Mouse (Mus musculus) CD8-positive naive resting alpha-beta T cell, adult 57 days (primary cell): ENCODE data around the gene Ms4a4d. TPM values are rescaled to one million over a fixed set of nuclear protein-coding genes. Genes with fewer than 3 reads are reported as not detected.

Source experiments
- total RNA-seq: library from RNA; stranded (reverse); gene quantifications from one replicate; pipeline ENCODE4 v1.2.4, GENCODE M21; 2023

Gene Ms4a4d
- total RNA-seq, result not detected

GRCm38 (mm10) chr19:11536593-11536992 is at the start of gene Ms4a4d:
Gene Ms4a4d (plus strand): TSS chr19:11536801.

GRCm38 (mm10) chr19:11516246-11516645 is 20.4 kb upstream of the Ms4a4d start, which contains the start of gene Ms4a6b:
Gene Ms4a6b (plus strand): TSS chr19:11516512.

GRCm38 (mm10) chr19:11604603-11605002 is 68.0 kb downstream of the Ms4a4d start, which contains the start of gene Ms4a6d:
Gene Ms4a6d (minus strand): TSS chr19:11604849.

Other genes starting within 250 kb of the Ms4a4d start
- not detected for gene Ms4a14, start 222.3 kb upstream of the Ms4a4d start, total RNA-seq
- gene Ms4a7, start 200.7 kb upstream of the Ms4a4d start, total RNA-seq, result 0.61 TPM
- 1.5 TPM for gene Ms4a4a, start 161.3 kb upstream of the Ms4a4d start, total RNA-seq
- 53.2 TPM for gene Ms4a4c, start 132.0 kb upstream of the Ms4a4d start, total RNA-seq
- gene Ms4a4b, start 93.2 kb upstream of the Ms4a4d start, total RNA-seq, result 937 TPM
- 33.8 TPM for gene Ms4a6c, start 67.4 kb upstream of the Ms4a4d start, total RNA-seq
- gene Gm8369, start 50.9 kb upstream of the Ms4a4d start, total RNA-seq, result 328 TPM
- gene Ms4a6b, start 20.3 kb upstream of the Ms4a4d start, total RNA-seq, result 604 TPM
- 8.6 TPM for gene Ms4a6d, start 68.0 kb downstream of the Ms4a4d start, total RNA-seq
- not detected for gene Ms4a2, start 86.9 kb downstream of the Ms4a4d start, total RNA-seq
- gene Ms4a3, start 104.0 kb downstream of the Ms4a4d start, total RNA-seq, result not detected
- gene Oosp2, start 123.8 kb downstream of the Ms4a4d start, total RNA-seq, result not detected
- gene Oosp1, start 154.3 kb downstream of the Ms4a4d start, total RNA-seq, result not detected
- not detected for gene Oosp3, start 160.3 kb downstream of the Ms4a4d start, total RNA-seq
- gene Gif, start 210.8 kb downstream of the Ms4a4d start, total RNA-seq, result not detected
- 22.5 TPM for gene Mrpl16, start 233.6 kb downstream of the Ms4a4d start, total RNA-seq